Mouse (Mus musculus) neural tube, embryonic 10.5 days (tissue): ENCODE data around the gene Utrn.

Source experiments
- DNase-seq: peaks from one replicate; pipeline ENCODE4 v3.0.0-alpha.2; 2017; ENCODE audit warnings: low spot score; ENCODE audit errors: extremely low spot score

Gene Utrn

DNA sequence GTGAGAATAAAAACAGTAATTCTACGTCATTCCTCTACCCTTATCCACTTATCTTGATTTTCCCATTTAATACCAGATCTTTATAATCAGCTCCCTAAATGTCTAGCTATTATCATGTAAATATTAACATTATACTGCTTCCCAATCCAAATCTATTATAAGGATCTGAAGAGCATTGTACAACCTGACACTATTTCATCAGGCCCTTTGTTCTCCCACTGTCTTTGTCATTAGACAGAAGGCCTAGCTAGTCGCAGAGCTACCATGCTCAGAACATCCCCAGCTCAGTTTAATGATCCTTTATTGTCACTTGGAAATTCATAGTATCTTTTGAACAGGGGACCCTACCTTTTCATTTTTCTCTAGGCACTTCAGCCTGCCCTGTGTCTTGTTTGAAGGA is 436.0 kb downstream of the Utrn start:
- DNase-seq: no peak

DNA sequence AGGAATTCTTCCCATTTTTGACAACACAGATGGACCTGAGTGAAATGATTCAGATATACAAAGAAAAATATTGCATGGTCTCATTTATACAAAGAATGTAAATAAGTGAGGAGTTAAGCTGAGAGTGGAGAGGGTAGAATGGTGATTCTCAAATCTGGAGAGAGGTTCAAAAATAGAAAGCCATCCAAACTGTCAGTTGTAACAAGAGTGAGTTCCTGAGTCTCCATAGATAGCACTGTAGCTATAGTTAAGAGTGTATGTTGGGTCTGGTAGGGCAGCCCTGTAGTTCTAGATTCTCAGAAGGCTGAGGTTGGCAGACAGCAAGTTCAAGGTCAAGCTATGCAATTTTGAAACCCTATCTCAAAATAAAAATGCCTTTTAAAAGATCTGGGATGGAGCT is 438.8 kb downstream of the Utrn start:
- no peak for DNase-seq

DNA sequence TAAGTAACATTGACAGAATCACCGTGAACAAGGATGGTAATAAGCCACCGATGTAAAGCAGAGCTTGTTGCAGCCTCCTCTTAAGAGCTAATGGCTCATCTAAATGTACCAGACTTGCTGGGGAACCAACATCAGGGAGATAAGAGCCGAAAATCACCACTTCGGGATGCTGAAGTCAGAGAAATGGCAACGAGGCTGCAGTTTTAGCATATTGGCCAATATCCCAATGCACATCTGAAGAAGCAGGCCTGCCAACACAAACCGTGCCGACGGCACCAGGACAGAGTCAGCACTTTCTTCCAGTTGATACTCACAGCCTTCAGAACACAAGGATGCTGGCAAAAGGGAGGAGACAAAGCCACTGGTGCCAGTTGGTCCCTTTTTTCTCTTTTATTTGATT is 442.3 kb downstream of the Utrn start:
- no peak for DNase-seq

DNA sequence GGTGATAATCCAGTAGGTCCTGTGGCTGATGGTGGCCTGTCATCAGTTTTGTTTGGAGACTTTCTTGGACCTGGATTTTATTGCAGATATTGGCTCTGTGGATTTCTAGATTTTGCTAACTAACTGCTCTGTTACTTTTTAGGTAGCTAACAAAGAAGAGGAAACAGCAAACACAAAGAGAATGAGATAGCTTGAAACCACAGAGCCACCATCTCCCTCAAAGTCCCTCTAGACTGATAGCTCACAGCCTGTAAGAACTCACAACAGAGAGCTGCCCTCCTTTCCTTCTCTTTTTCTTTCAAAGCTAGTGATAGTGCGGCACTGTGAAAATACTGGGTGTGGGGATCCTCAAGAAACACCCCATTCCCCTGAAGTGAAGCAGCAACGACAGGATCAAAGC is 444.2 kb downstream of the Utrn start:
- DNase-seq: no peak

DNA sequence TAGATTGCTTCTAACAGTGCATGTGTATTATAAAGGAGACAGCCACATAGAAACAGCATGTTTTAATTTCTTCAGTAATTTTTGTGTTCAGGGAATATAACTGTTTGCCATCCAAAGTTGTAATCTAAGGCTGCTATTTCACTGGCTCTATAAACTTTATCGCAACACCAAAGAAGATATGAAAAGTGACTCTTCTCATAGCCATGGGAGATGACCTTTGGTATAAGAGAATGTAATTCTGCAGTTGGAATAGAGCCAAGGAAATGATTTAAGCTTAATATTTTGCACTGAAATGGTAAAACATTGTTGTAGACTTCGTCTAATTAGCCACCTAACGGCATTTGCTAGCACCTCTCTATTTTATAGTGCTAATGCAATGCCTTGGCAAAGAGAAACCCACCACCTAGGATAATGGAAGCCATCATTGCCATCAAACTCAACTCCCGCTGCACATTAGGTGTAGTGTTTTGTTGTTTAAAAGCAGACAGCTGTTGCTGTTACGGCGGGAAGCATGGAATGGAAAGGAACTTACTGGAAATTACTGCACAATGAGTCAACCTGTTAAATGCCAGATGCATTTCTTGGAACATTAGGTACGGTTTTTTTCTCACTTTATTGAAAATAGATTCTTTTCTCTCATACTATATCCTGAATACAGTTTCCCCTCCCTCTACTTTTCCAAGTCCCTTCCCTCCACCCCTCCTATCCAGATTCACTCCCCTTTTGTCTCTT is 445.0 kb downstream of the Utrn start:
- no peak for DNase-seq

DNA sequence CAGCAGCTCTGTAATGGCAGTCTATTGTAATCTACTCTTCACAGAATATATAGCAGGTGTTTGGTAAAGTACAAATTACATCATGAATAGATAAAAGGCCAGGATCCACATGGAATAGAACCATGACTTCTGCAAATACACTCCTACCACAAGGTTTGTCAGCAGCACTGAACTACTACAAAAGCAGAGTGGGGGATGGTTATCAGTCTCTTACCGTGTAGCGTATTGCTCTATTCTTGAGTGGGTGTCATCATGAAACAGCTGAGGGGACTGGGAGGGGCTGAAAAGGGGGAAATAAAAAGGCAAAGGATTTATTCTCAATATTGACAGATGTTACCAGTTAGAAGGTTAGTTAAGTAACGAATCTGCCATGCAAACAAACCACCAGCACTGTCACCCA is 454.2 kb downstream of the Utrn start:
- no peak for DNase-seq

DNA sequence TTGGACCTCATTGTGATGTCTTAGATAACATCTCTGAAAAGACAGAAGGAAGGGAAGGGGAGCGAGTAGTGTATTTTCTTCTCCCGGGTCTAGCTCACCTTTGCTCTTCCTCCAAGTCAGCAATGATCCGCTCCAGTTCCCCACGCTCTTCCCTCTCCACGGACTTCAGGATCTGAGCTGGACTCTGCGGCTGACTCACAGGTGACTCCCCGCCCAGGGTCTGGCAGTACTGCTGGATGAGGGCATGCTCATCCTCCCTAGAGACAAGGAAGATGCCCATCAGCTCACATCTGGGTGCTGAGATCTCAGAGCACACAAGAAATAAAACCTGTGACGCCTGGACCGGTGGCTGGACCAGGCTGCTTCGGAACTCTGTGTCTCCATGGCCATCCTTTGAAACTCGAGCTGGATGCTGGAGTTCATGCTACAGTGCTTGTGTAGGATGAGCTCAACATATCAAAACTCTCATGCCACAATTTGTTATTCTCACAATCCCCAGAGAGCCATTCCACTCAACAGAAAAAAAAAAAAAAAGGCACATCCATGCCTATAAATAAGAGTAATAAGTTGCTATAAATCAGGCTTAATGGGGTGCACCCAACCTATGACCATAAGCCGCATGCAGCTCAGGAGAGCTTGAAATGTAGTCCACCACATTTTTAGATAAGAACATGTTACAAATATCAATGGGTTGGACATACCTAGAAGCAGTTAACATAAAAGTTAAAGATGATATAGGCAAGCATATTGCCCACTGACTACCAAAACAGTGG is 462.6 kb downstream of the Utrn start:
- no peak for DNase-seq

DNA sequence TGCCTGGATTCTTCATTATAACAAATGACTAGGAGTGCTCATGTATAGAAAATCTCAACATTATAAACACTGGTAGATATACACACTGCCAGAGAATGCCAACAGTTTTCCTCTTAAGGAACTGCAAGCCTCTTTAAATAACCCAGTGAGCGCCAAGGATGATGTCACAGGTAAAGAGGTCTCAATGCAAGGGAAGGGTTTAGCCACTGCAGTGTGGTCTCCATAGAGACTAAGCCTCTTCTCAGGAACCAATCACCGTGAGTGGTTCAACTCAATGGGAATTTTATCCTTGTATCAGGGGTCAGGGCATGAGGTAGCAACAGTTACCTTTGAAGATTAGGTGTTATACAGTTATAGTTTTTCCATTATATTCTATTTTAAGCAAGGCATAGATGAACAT is 469.7 kb downstream of the Utrn start:
- no peak for DNase-seq

DNA sequence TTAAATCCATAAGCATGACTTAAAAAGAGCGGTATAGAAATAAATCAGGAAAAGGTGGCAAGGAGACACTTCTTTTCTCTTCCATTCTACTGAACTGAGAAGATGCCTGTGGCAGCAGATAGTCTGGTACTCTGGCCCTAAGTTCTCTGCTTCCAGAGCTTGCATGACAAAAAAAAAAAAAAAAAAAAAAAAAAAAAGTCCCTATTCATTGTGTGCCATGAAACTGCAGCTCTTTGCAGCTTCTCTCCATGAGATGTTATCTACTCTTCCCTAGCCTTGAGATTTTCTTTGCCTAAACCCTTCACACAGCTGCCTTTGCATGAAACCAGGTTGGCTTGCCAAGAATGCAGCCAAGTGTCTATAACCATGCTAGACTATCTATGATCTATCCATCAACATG is 489.0 kb downstream of the Utrn start:
- no peak for DNase-seq

DNA sequence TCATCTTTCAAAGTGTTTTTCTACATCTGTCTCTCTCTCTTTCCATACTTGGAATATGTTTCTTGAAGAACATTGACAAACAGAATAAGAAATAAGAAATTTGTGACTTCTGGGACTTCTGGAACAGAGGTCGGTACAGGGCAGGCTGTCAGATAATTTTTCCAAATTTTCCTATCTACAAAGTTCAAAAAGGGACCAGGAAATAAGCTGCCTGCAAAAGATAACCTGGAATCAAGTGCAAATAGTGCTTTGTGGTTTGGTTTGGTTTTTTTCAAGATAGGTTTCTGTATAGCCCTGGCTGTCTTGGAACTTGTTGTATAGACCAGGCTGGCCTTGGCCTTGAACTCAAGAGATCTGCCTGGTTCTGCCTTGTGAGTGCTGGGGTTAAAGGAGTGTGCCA is 490.0 kb downstream of the Utrn start:
- DNase-seq: no peak

DNA sequence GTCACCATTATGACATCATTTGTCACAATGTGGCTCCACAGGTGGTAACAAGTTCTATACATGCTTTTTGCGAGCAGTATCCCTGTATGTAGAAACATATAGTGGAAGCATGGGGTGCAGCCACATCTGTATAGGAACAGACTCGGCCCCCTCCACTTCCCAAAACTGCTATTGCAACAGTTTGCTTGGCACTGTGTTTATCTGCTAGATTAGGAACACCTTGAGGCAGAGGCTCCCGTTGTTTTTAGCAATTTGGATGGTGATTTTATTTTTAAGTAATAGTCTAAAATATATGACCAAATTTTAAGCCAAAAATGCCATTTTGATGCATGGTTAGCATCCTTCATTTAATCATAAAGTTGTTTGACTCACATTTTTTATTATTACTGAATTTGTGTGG is 491.4 kb downstream of the Utrn start:
- DNase-seq: no peak

DNA sequence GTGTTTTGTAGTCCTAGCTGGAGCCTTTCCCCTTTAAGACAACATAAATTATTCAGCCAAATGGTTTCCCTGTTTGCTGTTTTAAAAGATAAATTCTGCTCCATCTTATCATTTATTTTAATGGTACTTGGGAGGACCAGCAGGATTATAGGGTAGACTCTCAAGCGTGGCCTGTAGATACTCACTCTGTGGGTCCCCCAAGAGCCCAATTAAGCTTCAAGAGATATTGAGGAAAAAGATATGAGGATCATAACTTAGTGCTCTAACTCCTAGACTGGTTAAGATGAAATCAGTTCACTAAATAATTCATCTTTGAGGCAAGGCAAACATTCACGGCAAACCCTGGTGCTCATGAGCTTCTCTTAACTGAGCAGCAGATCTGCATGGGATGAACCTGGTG is 493.1 kb downstream of the Utrn start:
- no peak for DNase-seq

DNA sequence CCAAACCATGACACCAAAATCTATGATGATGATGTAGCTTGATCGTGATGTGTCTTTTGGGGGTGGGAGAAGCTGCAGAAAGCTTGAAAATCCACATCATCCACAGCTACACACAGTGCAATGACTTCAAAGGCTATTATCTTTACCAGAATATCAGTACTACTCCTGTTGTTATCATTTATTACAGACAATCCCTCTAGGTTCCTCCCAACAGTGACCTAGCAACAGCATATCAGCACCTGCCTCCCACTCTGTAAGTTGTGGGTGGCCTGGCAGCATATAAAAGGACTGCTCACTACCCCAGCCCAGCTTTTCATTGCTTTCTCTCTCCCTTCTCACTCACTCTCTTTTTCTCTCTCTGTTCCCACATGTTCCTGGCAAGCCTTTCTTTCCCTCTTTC is 494.4 kb downstream of the Utrn start:
- no peak for DNase-seq

DNA sequence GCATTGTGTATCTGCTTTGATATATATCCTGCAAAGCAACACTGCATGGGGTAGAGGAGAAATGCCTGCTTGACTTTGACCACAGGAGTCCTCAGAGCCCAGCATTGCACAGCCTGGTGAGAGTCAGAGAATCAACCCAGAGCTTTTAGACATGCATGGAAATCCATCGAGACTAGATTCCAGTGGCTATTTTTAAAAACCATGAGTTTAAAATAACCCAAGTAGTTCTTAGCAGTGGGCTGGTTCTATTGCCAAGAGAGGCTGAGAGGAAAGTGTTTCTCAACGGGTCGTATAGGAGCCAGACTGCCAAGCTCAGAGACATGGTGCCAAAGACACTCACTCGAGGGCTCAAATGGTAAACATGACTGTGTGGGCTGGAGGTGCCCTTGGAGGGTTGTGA is 514.6 kb downstream of the Utrn start:
- DNase-seq: no peak

DNA sequence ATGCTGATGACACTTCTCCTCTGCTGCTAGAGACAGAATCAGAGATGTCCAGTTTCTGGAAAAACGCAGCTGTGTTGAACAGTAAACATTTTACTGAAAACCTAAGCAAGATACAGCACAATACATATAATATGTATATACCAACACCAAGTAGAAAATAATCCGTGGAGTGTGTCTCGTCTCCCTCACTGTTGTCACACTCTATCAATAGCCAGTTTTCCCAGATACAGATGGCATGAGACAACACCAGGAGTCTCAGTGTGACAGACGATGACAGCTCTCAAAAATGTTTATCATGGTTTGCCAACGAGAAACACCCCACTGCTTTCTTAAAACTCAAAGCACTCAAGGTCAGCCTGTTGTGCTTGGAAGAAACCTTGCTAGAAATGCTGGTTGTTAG is 515.1 kb downstream of the Utrn start:
- DNase-seq: no peak

DNA sequence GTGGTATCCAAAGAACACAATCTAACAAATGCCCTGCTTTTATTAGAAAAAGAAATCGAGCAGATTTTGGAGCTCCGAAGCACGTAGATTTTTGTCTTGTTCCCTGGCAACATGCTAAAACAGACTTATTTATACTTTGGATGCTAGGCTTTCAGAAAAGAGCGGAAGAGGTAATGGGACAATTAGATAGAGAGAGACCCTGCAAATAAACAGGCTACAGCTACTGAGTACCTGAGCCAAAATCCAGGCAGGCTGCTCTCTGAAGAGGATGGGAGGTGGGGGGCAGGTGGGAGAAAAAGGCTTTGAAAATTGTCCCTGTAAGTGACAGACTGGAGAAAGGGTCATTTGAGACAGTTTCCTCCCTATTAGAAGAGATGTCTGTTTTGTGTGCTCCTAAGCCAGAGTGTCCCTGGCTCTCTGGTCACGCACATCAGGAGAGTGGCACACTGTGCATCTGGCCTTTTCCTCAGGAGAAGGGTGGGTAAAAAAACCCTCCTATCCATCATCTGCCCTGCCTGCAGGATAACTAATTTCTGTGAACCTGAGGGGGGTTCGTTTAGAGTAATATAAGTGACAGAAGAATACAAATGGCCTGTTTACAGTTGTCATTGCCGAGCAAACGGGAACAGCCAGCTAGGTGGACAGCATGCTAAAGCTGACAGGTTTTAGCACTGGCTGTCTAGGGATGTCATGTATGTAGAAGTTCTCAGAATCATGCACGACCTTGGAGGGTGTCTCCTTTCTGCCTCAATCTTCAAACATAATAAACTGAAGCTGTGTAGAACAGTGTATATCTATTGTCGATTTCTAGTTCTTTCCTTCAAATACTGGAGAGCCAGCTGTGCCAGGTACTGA is 529.2 kb downstream of the Utrn start:
- DNase-seq: no peak

DNA sequence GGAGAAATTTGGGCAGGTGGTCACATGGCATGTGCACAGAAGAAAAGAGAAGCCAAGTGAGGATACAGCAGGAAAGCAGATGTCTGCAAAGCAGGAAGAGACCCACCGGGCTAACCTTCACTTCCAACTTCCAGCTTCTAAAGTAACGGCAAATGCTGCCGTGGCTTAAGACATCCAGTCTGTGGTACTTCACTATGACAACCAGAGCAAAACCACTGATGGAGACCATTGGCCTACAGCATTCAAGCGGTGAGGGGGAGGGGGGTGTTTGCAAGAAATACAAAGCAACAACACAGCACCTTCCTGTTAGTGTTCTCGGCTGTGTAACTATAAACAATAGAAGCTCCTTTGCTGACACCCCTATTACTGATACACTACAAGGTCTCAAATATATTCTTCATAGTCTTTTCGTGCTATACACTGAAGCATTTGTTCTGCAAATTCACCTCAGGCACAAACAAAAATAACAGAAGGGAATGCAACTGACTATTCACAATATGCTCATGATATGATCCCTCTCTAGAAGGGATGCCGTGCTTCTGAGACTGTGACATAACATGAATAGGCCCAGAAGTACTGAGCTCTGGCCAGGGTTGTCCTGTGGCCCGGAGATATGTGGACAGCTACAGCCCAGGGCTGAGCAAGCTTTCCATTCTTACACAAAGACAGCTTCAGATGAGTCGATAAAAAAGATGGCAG is 530.0 kb downstream of the Utrn start:
- DNase-seq: no peak
